ENCODE assay signal across 7 mouse cellular contexts in the genomic region with DNA sequence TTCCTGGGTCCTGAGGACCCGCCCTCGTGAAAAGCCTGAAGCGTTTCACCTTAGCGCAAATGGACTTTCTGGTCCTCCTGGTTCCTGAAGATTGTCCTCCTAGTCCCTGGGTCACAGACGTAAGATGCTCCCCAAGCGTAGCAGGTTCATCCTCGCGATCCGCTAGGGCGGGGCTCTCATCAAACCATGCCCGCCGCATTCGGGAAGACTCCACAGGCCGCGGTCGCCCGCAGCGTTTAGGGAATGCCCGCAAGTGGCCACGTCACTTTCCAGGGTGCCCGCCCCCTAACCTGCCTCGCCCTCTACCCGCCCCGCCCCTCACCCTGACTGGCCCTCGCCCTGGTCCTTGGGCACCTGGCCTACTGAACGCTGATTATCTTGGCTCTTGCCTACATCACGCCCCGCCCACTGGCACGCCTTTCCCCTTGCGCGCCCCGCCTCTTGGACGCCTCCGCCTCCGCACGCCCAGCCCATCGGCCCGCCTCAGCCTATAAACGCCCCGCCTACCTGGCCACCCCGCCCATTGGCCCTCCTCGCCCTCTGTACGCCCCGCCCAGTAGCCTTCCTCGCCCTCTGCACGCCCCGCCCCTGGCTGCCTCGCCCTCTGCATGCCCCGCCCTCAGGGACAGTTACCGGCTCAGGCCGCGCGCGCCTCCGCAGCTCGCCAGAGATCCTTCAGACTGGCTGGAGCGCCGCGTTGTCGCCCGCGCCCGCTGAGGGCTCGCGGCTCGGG. TPM values are rescaled to one million over a fixed set of nuclear protein-coding genes. Genes with fewer than 3 reads are reported as not detected.
DNase-seq lines count a peak whose midpoint lies in the region; ATAC-seq lines count a peak whose summit lies in the region.

A gene (plus strand): TSS at position 659 of the 733 bp plus-strand sequence.

- H3K9ac ChIP-seq in embryonic facial prominence, embryonic 11.5 days (replicated peaks; ENCODE audit: low read length): peak within 1 kb of the TSS; percentile 61
- H3K9ac ChIP-seq in midbrain, embryonic 13.5 days (replicated peaks): peak within 1 kb of the TSS; percentile 80

- no peak within 1 kb of the TSS for H3K27ac ChIP-seq in embryonic facial prominence, embryonic 11.5 days (replicated peaks; ENCODE audit: low read depth, low read length)
- peak within 1 kb of the TSS; percentile 77 for H3K27ac ChIP-seq in limb, embryonic 10.5 days
- H3K27ac ChIP-seq in midbrain, embryonic 13.5 days: peak within 1 kb of the TSS; percentile 74

- peak within 1 kb of the TSS; percentile 99 for H3K4me2 ChIP-seq in embryonic facial prominence, embryonic 11.5 days (ENCODE audit: low read depth, low read length)
- H3K4me2 ChIP-seq in midbrain, embryonic 13.5 days (replicated peaks): peak within 1 kb of the TSS; percentile 97

- H3K4me1 ChIP-seq in embryonic facial prominence, embryonic 11.5 days (ENCODE audit: control insufficient read depth, insufficient read depth, low read length): no peaks in the 10 kb centered on the region
- peaks cover 20% of the 10 kb centered on the region for H3K4me1 ChIP-seq in limb, embryonic 10.5 days
- H3K4me1 ChIP-seq in midbrain, embryonic 13.5 days (replicated peaks): peaks cover 13% of the 10 kb centered on the region

- H3K9me3 ChIP-seq in embryonic facial prominence, embryonic 11.5 days (replicated peaks; ENCODE audit: control insufficient read depth, low read length): no peaks in the 10 kb centered on the region
- H3K9me3 ChIP-seq in limb, embryonic 10.5 days (replicated peaks): no peaks in the 10 kb centered on the region
- no peaks in the 10 kb centered on the region for H3K9me3 ChIP-seq in midbrain, embryonic 13.5 days

- H3K27me3 ChIP-seq in embryonic facial prominence, embryonic 11.5 days (ENCODE audit: control insufficient read depth, insufficient read depth, low read length): peaks cover 8% of the 10 kb centered on the region
- peaks cover 51% of the 10 kb centered on the region for H3K27me3 ChIP-seq in limb, embryonic 10.5 days (ENCODE audit: low read depth, poor library complexity, severe bottlenecking)
- H3K27me3 ChIP-seq in midbrain, embryonic 13.5 days: peaks cover 32% of the 10 kb centered on the region

- H3K4me3 ChIP-seq in embryonic facial prominence, embryonic 11.5 days (ENCODE audit: low read depth, low read length): peak within 1 kb of the TSS; percentile 70
- H3K4me3 ChIP-seq in limb, embryonic 10.5 days: peak within 1 kb of the TSS; percentile 78
- peak within 1 kb of the TSS; percentile 77 for H3K4me3 ChIP-seq in midbrain, embryonic 13.5 days (replicated peaks)

- WGBS in embryonic facial prominence, embryonic 11.5 days: under 1% methylated on average over 59 of the region's 66 CpGs
- WGBS in limb, embryonic 10.5 days: 1% methylated on average over 66 of the region's 66 CpGs
- under 1% methylated on average over 65 of the region's 66 CpGs for WGBS in midbrain, embryonic 13.5 days

- no peaks in the 10 kb centered on the region for H3K36me3 ChIP-seq in embryonic facial prominence, embryonic 11.5 days (replicated peaks; ENCODE audit: control insufficient read depth, insufficient read depth, low read depth, low read length)
- no peaks in the 10 kb centered on the region for H3K36me3 ChIP-seq in limb, embryonic 10.5 days
- H3K36me3 ChIP-seq in midbrain, embryonic 13.5 days: no peaks in the 10 kb centered on the region

- peak; percentile 95 for ATAC-seq in embryonic facial prominence, embryonic 11.5 days (replicated peaks; ENCODE audit: insufficient number of reproducible peaks, low FRiP score, low TSS enrichment, low read depth)
- ATAC-seq in granulocyte monocyte progenitor cell, adult 5-6 weeks (replicated peaks; ENCODE audit: poor library complexity, severe bottlenecking): peak; percentile 88
- ATAC-seq in midbrain, embryonic 13.5 days: peak; percentile 96

- peak; percentile 100 for DNase-seq in adrenal gland, postnatal 14 days
- peak; percentile 97 for DNase-seq in embryonic facial prominence, embryonic 11.5 days (ENCODE audit: low spot score)
- peak; percentile 99 for DNase-seq in kidney, adult 11 months
- DNase-seq in limb, embryonic 10.5 days (ENCODE audit: low spot score): peak; percentile 98
- peak; percentile 100 for DNase-seq in spleen, adult 12 weeks (ENCODE audit: low spot score)

RNA-seq across cellular contexts. Expression of the gene that starts here (rescaled TPM):
- total RNA-seq in adrenal gland, postnatal 14 days (2021): 43.5 and 49.1 TPM in 2 replicates
- 1.4 and 1.7 TPM in 2 replicates for polyA plus RNA-seq in embryonic facial prominence, embryonic 11.5 days (2014; fragmentation: Nextera tagmentation; extraction: Ambion mirVana)
- 11.6 and 15.9 TPM in 2 replicates for total RNA-seq in granulocyte monocyte progenitor cell, adult 5-6 weeks (2014; fragmentation: Nextera tagmentation)
- 23.7 and 33.1 TPM in 2 replicates for total RNA-seq in granulocyte monocyte progenitor cell, adult 5-6 weeks (2017)
- polyA plus RNA-seq in limb, embryonic 10.5 days (2016; fragmentation: Nextera tagmentation; extraction: Ambion mirVana): 0.78 and 1.3 TPM in 2 replicates
- polyA plus RNA-seq in midbrain, embryonic 13.5 days (2015; fragmentation: Nextera tagmentation; extraction: Ambion mirVana): 2.4 and 2.6 TPM in 2 replicates
